Mouse (Mus musculus): ENCODE measurements at regions not wholly inside any gene's neighbourhood (a gene's known extent, or its start where the extent isn't known, plus 50 kb on each side); places are given as distances from the start of the nearest gene placed in this dataset.

DNA sequence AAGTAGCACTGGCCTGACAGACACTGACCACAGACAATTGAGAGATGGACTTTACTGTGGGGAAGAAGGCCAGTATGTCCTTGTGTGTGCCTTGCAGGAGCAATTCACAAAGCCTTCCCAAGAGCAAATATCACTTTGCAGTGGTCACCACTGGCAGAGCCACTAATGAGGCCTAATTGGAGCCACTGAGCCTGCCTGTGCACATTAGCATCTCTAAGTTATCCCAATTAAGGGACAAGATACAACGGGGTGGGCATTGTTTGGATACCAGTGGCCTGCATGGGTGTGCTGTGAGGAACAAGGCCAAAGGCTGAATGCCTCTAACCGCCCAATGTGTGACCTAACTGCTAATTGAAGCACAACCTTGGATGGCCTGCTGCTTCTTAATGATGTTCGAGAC lies 433.4 kb upstream of the Ptbp2 start:
- DNase-seq (ENCODE audit: low spot score in 2 of 2), result no peak

DNA sequence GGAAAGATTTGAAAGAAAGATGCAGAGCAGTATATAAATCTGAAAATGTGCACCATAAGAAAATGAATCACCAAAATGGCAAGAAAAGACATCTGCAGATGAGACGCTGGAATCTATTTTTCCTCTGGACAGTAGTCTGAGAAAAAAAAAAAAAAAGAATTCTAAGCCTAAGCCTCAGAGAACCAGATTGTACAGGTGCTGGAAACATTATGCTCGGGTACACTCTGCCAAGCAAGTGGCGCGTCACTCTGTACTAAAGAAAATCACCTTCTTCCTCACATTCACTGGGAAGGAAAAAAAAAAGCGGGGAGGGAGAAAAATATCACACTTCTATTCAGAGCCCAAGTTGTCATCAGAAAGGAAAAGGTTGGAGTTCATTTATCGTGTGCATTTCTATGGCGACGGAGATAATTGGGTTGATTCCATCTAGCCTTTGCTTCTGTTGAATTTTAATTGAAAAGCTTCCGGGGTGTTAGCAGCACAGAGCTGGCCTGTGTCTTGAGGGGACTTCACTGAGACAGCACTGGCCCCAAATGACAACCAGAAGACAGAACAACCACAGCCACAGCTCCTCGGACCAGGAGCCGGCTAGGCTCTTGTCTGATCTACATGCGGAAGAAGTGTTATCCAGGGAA lies 430.5 kb upstream of the Ptbp2 start:
- no peak for DNase-seq (ENCODE audit: low spot score in 2 of 2)

DNA sequence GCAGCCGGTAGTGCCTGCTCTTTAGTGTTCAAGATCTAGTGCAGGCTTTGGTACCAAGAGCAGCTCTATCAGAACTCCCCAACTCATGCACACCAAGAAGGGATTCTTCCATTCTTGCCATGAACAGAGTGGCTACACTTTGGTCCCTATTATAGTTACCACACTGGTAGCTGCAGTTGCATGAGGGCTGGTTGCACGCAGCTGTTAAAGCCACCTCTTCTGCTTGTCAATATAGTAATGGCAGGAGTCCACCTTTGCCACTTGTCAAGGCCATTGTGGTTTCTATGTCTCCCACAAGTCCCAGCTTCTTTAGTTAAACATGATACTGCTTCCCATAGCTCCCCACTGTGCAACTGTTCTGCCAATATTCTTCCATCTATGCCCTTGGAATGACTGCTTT lies 415.1 kb upstream of the Ptbp2 start:
- DNase-seq (ENCODE audit: low spot score in 2 of 2), result no peak

DNA sequence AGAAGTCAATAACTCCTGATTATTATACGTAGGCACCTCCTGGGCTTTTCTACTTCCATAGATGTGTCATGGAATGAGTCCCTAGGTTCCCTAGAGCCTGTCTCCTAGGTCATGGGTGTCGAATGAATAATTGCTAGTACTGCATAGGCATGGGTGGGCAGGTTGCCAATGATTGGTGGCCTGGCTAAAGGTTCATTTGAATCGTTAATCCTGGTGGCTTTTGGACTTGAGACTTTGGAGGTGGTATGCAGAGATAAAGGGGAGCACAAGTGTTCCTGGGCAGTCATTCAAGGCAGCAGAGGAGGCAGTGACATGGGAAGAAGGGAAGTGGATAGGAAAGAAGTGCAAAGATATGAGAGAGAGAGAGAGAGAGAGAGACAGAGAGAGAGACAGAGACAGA lies 410.2 kb upstream of the Ptbp2 start:
- no peak for DNase-seq (ENCODE audit: low spot score in 2 of 2)

DNA sequence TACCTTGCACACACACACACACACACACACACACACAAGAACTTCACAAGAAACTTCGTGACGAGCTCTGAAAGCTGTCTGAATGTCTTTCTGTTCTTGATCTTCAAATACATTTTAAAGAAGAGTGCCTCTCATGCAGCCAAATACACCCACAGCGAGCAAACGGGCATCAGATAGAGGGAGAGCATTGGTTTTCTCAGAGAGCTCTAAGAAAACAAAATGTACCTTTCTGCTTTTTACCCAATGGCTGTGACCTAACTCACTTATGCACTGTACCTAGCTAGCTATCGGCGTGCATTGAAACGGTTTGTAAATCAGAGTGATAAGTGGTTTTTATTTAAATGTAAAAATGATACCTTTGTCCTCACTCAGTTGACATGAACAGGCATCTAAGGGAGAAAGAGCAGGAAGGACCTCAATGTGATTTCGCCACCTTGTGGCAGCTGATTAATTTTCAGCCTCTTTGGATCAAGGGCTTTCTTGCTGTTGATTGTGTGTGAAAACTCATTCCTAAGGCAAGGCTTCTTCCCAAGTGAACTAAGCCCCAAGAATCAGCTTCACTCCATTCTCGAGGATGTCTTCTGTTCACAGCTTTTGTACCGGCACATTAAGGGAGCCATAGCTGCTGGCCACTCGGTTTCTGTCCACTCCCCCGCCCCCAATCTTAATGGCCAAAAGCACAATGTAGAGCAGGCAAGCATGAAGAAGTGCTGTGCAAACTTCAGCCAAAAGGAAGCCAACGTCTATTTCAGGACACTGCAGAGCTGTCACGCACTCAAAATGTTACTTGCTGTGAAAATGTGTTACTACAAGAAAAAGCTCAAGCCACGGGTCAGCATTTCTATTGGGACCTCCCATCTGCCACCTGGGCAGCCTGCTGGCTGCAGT lies 408.4 kb upstream of the Ptbp2 start:
- DNase-seq (ENCODE audit: low spot score in 2 of 2), result peak; percentile 34 to 75

DNA sequence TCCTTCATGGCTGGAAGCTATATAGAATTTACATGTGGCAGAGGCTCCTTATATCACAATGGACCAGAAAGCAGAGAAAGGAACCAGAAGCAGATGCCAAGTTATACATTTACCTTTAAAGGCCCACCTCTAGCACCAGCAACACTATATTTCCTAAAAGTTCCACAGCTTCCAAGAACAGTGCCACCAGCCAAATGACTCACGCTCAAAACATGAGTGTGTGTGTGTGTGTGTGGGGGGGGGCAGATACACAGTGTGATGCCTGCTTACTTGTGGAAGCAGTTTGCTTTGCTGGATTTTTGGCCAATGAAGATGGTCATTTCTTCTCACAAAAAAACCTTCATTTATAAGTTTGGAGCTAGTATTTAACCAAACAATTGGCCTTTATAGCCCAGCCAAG lies 405.3 kb upstream of the Ptbp2 start:
- DNase-seq (ENCODE audit: low spot score in 2 of 2), result no peak

DNA sequence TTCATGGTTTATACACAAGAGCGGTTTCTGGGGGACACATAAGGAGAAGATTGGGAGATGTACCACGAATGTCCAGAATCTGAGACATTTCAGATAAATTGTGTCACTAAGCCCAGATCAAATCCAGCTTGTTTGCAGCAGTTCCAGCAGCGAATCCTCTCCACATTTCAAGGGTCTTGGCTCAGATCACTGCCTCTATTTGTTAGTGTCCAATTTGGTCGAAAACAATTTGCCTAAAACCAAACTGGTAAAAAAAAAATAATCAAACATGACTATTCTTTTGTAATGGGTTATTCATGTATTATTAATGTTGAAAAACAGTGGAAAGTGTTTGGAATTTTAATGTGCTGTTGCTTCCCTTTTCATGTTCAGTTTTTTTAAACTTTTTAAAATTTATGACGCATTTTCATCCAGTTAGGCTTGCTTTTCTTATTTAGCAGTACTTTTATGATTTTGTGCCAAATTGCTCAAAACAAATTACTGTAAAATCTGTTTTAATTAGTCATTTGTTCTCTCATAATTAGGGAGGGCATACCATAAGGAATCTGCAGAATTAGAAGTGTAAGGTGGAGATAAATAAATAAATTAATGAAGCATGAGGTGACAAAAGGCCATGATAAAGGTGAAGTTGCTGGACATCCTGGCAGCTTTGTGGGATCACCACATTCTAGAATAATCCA lies 396.8 kb upstream of the Ptbp2 start:
- DNase-seq (ENCODE audit: low spot score in 2 of 2), result no peak

DNA sequence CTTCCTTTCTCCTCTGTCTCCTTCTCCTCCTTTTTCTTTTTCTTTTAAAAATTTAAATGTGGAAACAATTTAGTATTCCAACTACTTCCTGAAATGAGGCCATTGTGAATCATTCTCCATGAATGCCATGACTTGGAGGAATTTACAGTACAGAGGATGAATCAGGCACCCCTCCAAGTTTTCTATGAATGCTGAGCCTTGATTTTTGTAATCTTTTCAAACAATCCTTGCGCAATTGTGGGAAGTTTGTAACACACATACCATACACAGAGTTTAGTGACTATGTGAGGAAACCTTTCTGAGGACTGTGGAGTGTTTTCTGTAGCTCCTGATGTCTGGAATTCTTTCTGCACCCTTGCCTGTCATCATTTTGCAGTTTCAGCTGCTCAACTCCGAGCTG lies 391.4 kb upstream of the Ptbp2 start:
- no peak for DNase-seq (ENCODE audit: low spot score in 2 of 2)
